Mouse (Mus musculus) c-Kit-positive CD71-negative TER-119-negative erythroid progenitor cells, embryonic 14.5 days (primary cell): ENCODE results near the gene Cend1.

Experiments used
- DNase-seq: peaks from one replicate; pipeline ENCODE4 v3.0.0-alpha.2; 2013; ENCODE audit warnings: low read depth

Gene Cend1

GRCm38 (mm10) chr7:141429310-141429709, at the start of gene Cend1:
TSS of gene Cend1 (minus strand) at chr7:141429491.
- no peak for DNase-seq

GRCm38 (mm10) chr7:141478270-141478748, 49.0 kb upstream of the Cend1 start:
- no peak for DNase-seq

- no peak for DNase-seq
Measured at GRCm38 (mm10) chr7:141477578-141478269, 48.4 kb upstream of the Cend1 start.

- no peak for DNase-seq
Measured at GRCm38 (mm10) chr7:141476981-141477370, 47.7 kb upstream of the Cend1 start.

- DNase-seq: no peak
Measured at GRCm38 (mm10) chr7:141476226-141476980, 47.1 kb upstream of the Cend1 start.

GRCm38 (mm10) chr7:141475805-141476158, 46.5 kb upstream of the Cend1 start:
- no peak for DNase-seq

- peak; percentile 68 for DNase-seq
Measured at GRCm38 (mm10) chr7:141475011-141475804, 45.9 kb upstream of the Cend1 start, which contains the start of the genes Polr2l and Tspan4. TSS of gene Polr2l (minus strand) at chr7:141475132. TSS of gene Tspan4 (plus strand) at chr7:141475240.

- no peak for DNase-seq
Measured at GRCm38 (mm10) chr7:141474160-141474559, 44.9 kb upstream of the Cend1 start.

GRCm38 (mm10) chr7:141472763-141473162, 43.5 kb upstream of the Cend1 start:
- DNase-seq: no peak

GRCm38 (mm10) chr7:141472226-141472625, 42.9 kb upstream of the Cend1 start:
- no peak for DNase-seq

- no peak for DNase-seq
Measured at GRCm38 (mm10) chr7:141471236-141471635, 41.9 kb upstream of the Cend1 start.

GRCm38 (mm10) chr7:141470637-141470944, 41.3 kb upstream of the Cend1 start:
- DNase-seq: no peak

- DNase-seq: no peak
Measured at GRCm38 (mm10) chr7:141469901-141470636, 40.8 kb upstream of the Cend1 start.

GRCm38 (mm10) chr7:141469352-141469751, 40.1 kb upstream of the Cend1 start:
- no peak for DNase-seq

- peak; percentile 73 for DNase-seq
Measured at GRCm38 (mm10) chr7:141468522-141469211, 39.4 kb upstream of the Cend1 start.

- DNase-seq: no peak
Measured at GRCm38 (mm10) chr7:141468164-141468521, 38.9 kb upstream of the Cend1 start.

- DNase-seq: peak; percentile 64
Measured at GRCm38 (mm10) chr7:141467230-141468030, 38.1 kb upstream of the Cend1 start, which contains the start of gene Cd151. TSS of gene Cd151 (plus strand) at chr7:141467392.

GRCm38 (mm10) chr7:141466607-141467148, 37.4 kb upstream of the Cend1 start:
- DNase-seq: no peak

GRCm38 (mm10) chr7:141466045-141466394, 36.7 kb upstream of the Cend1 start:
- no peak for DNase-seq

- DNase-seq: no peak
Measured at GRCm38 (mm10) chr7:141465388-141466044, 36.2 kb upstream of the Cend1 start.
